Mouse (Mus musculus): ENCODE data around the gene P2rx7.

DNA sequence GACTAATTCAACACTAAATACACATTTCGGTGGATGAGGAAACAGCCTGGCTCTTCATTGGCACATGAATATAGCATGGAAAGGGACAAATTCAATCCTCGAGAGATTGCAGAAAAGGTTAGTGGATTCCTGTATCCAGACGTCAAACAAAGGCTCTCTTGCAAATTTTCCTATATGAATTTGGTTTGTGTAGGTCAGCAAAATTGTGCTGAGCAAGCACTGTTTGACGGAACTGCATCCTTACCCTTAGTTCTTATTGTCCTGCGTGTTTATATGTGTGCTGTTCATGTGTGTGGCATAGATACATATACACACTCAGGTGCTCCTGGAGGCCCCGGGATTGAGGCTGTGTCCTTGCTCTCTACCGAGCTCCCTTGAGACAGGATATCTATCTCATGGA is 45.4 kb downstream of the P2rx7 start:
- TF ChIP-seq POLR2A (IDR thresholded peaks at IDR 0.05; ENCODE audit: low read depth, low read length) (no peak), CTCF (IDR thresholded peaks at IDR 0.05; ENCODE audit: borderline replicate concordance, insufficient read depth, low read length) (no peak)
